Mouse (Mus musculus): ENCODE data around the gene Gm10944.

Gm10944 gene

GRCm38 (mm10) chr10:10681048-10681447 is at the start of gene Gm10944:
Gene Gm10944 (plus strand): TSS chr10:10681348.
- H3K36me3 ChIP-seq (ENCODE audit: control insufficient read depth, insufficient read depth, low read length, poor library complexity, severe bottlenecking): no peaks in the 10 kb centered on the region
- DNase-seq (ENCODE audit: low read depth, low spot score): no peak
- H3K27me3 ChIP-seq (ENCODE audit: control insufficient read depth, insufficient read depth, low read length, poor library complexity, severe bottlenecking): no peaks in the 10 kb centered on the region

DNA sequence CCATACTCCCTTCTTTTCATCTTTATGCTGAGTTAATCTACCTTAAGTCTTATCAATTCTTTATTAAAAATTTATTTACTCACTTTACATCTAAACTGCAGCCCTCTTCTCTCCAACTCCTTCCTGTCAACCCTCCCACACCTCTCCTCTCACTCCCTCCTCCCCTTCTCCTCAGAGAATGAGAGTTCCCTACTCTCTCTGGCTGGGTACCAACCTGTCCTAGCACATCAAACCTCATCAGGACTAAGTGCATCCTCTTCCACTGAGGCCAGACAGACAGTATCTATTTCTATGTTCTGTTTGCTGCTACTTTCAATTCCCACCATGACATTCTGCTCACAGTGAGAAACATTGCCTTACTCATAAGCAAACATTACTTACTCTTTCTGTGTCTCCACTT is 25.2 kb upstream of the Gm10944 start:
- Histone ChIP-seq H3K36me3 (ENCODE audit: control insufficient read depth, insufficient read depth, low read length, poor library complexity, severe bottlenecking) (no peaks in the 10 kb centered on the region), H3K27me3 (ENCODE audit: control insufficient read depth, insufficient read depth, low read length, poor library complexity, severe bottlenecking) (no peaks in the 10 kb centered on the region)
- no peak for DNase-seq (ENCODE audit: low read depth, low spot score)

DNA sequence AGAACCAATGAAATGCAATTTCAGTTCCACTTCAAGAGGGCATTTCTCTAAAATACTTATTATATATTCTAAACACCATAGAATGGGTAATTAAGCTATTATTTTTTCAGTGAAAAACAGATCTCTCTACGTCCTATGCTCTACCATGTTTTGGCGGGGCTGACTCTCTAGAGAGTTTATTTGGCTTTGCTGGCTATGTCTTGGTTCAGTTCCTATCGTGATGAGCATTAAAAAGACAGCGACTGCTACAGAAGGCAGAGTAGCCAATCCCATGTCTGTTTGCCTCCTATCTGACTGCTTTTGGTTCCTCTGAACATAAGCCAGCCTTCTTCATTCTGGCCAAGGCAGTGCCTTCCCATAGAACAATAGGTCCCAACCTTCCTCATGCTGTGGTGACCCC is 24.5 kb upstream of the Gm10944 start:
- H3K27me3 ChIP-seq (ENCODE audit: control insufficient read depth, insufficient read depth, low read length, poor library complexity, severe bottlenecking): no peaks in the 10 kb centered on the region
- DNase-seq (ENCODE audit: low read depth, low spot score): no peak
- H3K36me3 ChIP-seq (ENCODE audit: control insufficient read depth, insufficient read depth, low read length, poor library complexity, severe bottlenecking): no peaks in the 10 kb centered on the region

- Histone ChIP-seq H3K36me3 (ENCODE audit: control insufficient read depth, insufficient read depth, low read length, poor library complexity, severe bottlenecking) (no peaks in the 10 kb centered on the region), H3K27me3 (ENCODE audit: control insufficient read depth, insufficient read depth, low read length, poor library complexity, severe bottlenecking) (no peaks in the 10 kb centered on the region)
Observed at GRCm38 (mm10) chr10:10659161-10659560, 22.0 kb upstream of the Gm10944 start.

DNA sequence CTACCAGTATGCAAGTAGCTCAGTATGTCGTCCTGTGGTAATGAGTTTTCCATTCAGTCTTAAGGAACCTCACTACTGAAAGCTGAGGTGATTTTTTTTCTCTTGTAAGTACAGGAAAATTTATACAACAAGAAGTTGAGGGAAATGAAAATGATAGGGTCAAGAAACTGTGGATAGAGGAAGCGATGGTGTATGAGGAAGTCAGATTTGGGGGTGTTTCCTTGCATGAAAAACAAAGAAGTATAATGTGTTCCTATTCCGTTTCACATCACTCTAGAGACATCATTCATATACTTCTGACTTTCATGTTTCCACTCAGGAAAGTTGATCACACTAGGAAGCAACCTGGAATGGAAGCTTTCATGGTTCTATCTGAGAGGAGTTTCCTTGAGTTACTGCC is 21.2 kb upstream of the Gm10944 start:
- H3K27me3 ChIP-seq (ENCODE audit: control insufficient read depth, insufficient read depth, low read length, poor library complexity, severe bottlenecking): no peaks in the 10 kb centered on the region
- no peak for DNase-seq (ENCODE audit: low read depth, low spot score)
- H3K36me3 ChIP-seq (ENCODE audit: control insufficient read depth, insufficient read depth, low read length, poor library complexity, severe bottlenecking): no peaks in the 10 kb centered on the region

More at GRCm38 (mm10) chr10:10659161-10659560, 22.0 kb upstream of the Gm10944 start:
- no peak for DNase-seq (ENCODE audit: low read depth, low spot score)

GRCm38 (mm10) chr10:10688907-10689667 is 7.9 kb downstream of the Gm10944 start:
- H3K27me3 ChIP-seq (ENCODE audit: control insufficient read depth, insufficient read depth, low read length, poor library complexity, severe bottlenecking): no peaks in the 10 kb centered on the region
- H3K36me3 ChIP-seq (ENCODE audit: control insufficient read depth, insufficient read depth, low read length, poor library complexity, severe bottlenecking): no peaks in the 10 kb centered on the region
- DNase-seq (ENCODE audit: low read depth, low spot score): no peak

DNA sequence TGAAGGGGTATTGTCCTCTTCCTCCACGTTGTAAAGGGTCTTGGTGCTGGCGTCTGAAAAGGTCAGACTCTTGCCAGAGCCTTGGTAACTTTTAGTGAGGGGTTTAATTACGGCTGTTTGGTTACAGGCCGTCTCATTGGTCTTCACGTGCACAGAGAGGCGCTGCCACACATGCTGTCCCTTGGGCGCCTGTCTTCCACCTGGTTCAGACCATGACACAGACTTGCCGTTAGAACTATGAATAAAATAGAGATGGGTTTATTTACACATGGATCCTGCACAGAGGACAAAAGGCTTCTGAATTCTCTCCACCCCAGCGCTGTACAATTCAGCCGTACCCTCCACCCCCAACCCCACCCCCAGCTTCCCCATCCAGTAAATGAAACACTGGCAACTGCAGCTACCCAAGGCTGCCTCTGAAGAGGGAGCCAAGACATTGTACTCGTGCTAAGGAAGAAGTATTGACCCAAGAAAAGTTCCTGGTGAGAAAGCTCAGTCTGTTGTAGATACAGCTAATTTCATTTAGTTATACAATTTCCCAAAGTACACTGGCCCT is 8.6 kb downstream of the Gm10944 start:
- no peak for DNase-seq (ENCODE audit: low read depth, low spot score)
- H3K27me3 ChIP-seq (ENCODE audit: control insufficient read depth, insufficient read depth, low read length, poor library complexity, severe bottlenecking): no peaks in the 10 kb centered on the region
- no peaks in the 10 kb centered on the region for H3K36me3 ChIP-seq (ENCODE audit: control insufficient read depth, insufficient read depth, low read length, poor library complexity, severe bottlenecking)

GRCm38 (mm10) chr10:10697497-10697896 is 16.3 kb downstream of the Gm10944 start:
- Histone ChIP-seq H3K27me3 (ENCODE audit: control insufficient read depth, insufficient read depth, low read length, poor library complexity, severe bottlenecking) (no peaks in the 10 kb centered on the region), H3K36me3 (ENCODE audit: control insufficient read depth, insufficient read depth, low read length, poor library complexity, severe bottlenecking) (no peaks in the 10 kb centered on the region)
- DNase-seq (ENCODE audit: low read depth, low spot score): no peak

DNA sequence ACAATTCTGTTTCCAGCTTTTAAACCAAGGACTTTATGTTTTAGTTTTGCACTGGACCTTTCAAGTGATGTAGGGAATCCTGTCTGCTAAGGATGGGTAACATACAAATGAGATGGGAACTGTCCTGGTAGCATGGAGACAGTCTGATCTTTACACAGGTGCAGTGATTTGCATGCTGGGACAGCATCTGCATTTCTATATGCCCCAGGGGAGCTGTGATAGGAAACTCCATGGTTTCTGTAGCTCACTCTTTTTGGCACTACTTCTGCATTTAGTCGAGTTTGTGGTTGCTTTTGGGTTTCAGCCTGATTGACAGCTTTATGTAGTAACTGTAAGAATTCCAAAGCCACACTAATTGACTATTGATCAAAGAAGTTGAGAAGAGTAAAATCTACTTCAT is 19.8 kb downstream of the Gm10944 start:
- no peak for DNase-seq (ENCODE audit: low read depth, low spot score)
- Histone ChIP-seq H3K36me3 (ENCODE audit: control insufficient read depth, insufficient read depth, low read length, poor library complexity, severe bottlenecking) (no peaks in the 10 kb centered on the region), H3K27me3 (ENCODE audit: control insufficient read depth, insufficient read depth, low read length, poor library complexity, severe bottlenecking) (no peaks in the 10 kb centered on the region)

GRCm38 (mm10) chr10:10701326-10701725 is 20.2 kb downstream of the Gm10944 start:
- H3K27me3 ChIP-seq (ENCODE audit: control insufficient read depth, insufficient read depth, low read length, poor library complexity, severe bottlenecking): no peaks in the 10 kb centered on the region
- no peaks in the 10 kb centered on the region for H3K36me3 ChIP-seq (ENCODE audit: control insufficient read depth, insufficient read depth, low read length, poor library complexity, severe bottlenecking)
- DNase-seq (ENCODE audit: low read depth, low spot score): no peak

DNA sequence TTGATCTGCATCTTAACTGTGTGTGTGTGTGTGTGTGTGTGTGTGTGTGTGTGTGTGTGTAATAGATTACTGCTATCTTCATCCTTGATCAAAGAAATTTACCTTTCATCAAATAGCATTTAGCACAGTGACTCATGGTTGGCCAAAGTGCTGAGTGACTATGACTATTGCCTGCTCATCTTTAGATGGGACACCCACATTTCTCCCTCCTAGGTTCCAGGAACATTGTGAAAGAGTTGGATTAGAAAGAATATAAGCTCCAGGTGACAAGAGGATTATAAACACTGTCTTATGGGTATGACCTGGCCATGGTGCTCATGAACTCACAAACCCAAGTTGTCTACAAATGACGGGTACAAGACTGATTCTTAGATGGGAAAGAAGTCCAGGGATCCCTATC is 26.9 kb downstream of the Gm10944 start:
- DNase-seq (ENCODE audit: low read depth, low spot score): no peak
- H3K36me3 ChIP-seq (ENCODE audit: control insufficient read depth, insufficient read depth, low read length, poor library complexity, severe bottlenecking): no peaks in the 10 kb centered on the region

DNA sequence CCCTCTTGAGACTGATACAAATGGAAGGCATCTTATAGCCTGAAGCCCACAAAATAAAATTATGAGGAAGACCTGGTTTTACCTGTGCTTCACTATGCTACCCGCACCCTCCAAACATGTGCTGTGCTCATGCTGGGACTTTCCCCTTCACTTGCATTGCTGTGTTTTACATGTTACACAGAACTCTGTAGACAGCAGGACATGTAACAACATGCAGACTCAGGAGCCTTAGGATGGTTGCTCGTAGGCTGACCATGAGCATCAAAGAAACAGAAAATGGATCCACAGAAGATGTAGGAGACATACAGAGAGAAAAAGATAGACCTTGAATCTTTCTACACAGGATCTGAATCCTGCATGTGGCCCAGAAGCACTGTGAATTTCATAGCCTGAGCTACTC is 29.2 kb downstream of the Gm10944 start:
- no peaks in the 10 kb centered on the region for H3K27me3 ChIP-seq (ENCODE audit: control insufficient read depth, insufficient read depth, low read length, poor library complexity, severe bottlenecking)
- DNase-seq (ENCODE audit: low read depth, low spot score): no peak
- H3K36me3 ChIP-seq (ENCODE audit: control insufficient read depth, insufficient read depth, low read length, poor library complexity, severe bottlenecking): no peaks in the 10 kb centered on the region

More for the DNA sequence above, 26.9 kb downstream of the Gm10944 start:
- no peaks in the 10 kb centered on the region for H3K27me3 ChIP-seq (ENCODE audit: control insufficient read depth, insufficient read depth, low read length, poor library complexity, severe bottlenecking)

GRCm38 (mm10) chr10:10710837-10711236 is 29.7 kb downstream of the Gm10944 start:
- Histone ChIP-seq H3K36me3 (ENCODE audit: control insufficient read depth, insufficient read depth, low read length, poor library complexity, severe bottlenecking) (no peaks in the 10 kb centered on the region), H3K27me3 (ENCODE audit: control insufficient read depth, insufficient read depth, low read length, poor library complexity, severe bottlenecking) (no peaks in the 10 kb centered on the region)
- DNase-seq (ENCODE audit: low read depth, low spot score): no peak

DNA sequence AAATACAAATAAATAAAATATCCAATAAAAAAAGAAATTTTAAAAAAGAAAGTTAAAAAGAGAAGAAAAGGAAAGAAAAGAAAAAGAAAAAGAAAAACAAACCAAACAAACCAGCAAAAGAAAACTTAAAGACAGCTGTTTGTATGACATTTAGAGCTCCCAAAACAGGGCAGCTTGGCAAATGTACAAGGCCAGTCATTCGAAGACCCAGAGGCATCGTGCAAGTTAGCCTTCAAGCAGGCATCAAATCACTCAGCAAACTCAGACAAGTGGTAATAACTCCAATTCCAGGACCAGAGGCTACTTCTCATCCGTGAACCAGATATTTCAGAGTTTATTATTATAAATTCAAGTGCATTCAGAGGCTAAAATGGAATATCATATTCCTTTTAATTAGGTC is 45.4 kb downstream of the Gm10944 start:
- Histone ChIP-seq H3K36me3 (ENCODE audit: control insufficient read depth, insufficient read depth, low read length, poor library complexity, severe bottlenecking) (no peaks in the 10 kb centered on the region), H3K27me3 (ENCODE audit: control insufficient read depth, insufficient read depth, low read length, poor library complexity, severe bottlenecking) (no peaks in the 10 kb centered on the region)
- DNase-seq (ENCODE audit: low read depth, low spot score): no peak

Data from splenic B cell, adult 2 months (primary cell).